Mouse (Mus musculus) midbrain, embryonic 10.5 days (tissue): ENCODE measurements around the gene Hexb. TPM values are rescaled to one million over a fixed set of nuclear protein-coding genes. Genes with fewer than 3 reads are reported as not detected.
A peak's percentile ranks its signal among the peaks of the same experiment; 100 is the strongest.
"Not testable (repeated sequence)": the region's sequence is repeated elsewhere in the genome, so short reads cannot be mapped to it uniquely, and the experiment has no call there.

ENCODE experiments used
- DNase-seq: peaks from one replicate; pipeline ENCODE4 v3.0.0-alpha.2; 2017; ENCODE audit warnings: low spot score
- H3K27ac ChIP-seq: fragments of 300-500 bp; sonication (generic); replicated peaks from 2 replicates; pipeline ENCODE4 v1.5.1; 2016; ENCODE audit warnings: mild to moderate bottlenecking
- H3K27me3 ChIP-seq: fragments of 300-500 bp; sonication (generic); 2 replicates; pipeline ENCODE4 v1.6.1; 2016; ENCODE audit warnings: low read depth, mild to moderate bottlenecking; ENCODE audit not compliant: poor library complexity, severe bottlenecking
- H3K36me3 ChIP-seq: fragments of 300-500 bp; sonication (generic); 2 replicates; pipeline ENCODE4 v1.6.1; 2016; ENCODE audit warnings: mild to moderate bottlenecking, moderate library complexity
- H3K4me1 ChIP-seq: fragments of 300-500 bp; sonication (generic); 2 replicates; pipeline ENCODE4 v1.6.1; 2016
- H3K4me3 ChIP-seq: fragments of 300-500 bp; sonication (generic); 2 replicates; pipeline ENCODE4 v1.5.1; 2016; ENCODE audit warnings: mild to moderate bottlenecking, moderate library complexity
- H3K9me3 ChIP-seq: fragments of 300-500 bp; sonication (generic); replicated peaks from 2 replicates; pipeline ENCODE4 v1.6.1; 2016; ENCODE audit warnings: mild to moderate bottlenecking
- WGBS: fragments of 180-500 bp; shearing (Covaris S2); methylation state at CpG from one replicate; pipeline ENCODE4 v1.1.7; 2016; 5-methylcytosine and 5-hydroxymethylcytosine counted together
- polyA plus RNA-seq: library from polyadenylated mRNA; unstranded; fragments of >200 nt; fragmentation: Nextera tagmentation; extraction: Ambion mirVana; gene quantifications from 2 replicates; pipeline ENCODE4 v1.2.1, GENCODE M21; 2016

Gene Hexb
- polyA plus RNA-seq, 1 experiment from 2014 or later: 18.5 TPM

- H3K27ac ChIP-seq: peak within 1 kb of the TSS; percentile 93
- H3K4me1 ChIP-seq: peaks cover 13% of the 10 kb centered on the region
- peak; percentile 90 for DNase-seq
- no peaks in the 10 kb centered on the region for H3K27me3 ChIP-seq
- no peaks in the 10 kb centered on the region for H3K9me3 ChIP-seq
- H3K4me3 ChIP-seq: peak within 1 kb of the TSS; percentile 94
- under 1% methylated on average over 57 of the region's 57 CpGs for WGBS
- H3K36me3 ChIP-seq: peaks cover 37% of the 10 kb centered on the region
Measured at GRCm38 (mm10) chr13:97137466-97138400, 60.4 kb downstream of the Hexb start, which contains the start of the genes Gfm2 and Nsa2. Gfm2 (plus strand) TSS chr13:97137937. Nsa2 (minus strand) TSS chr13:97137937.

GRCm38 (mm10) chr13:97130413-97130812 is 67.7 kb downstream of the Hexb start:
- not testable (repeated sequence) for H3K4me3 ChIP-seq, H3K4me1 ChIP-seq, H3K27me3 ChIP-seq, DNase-seq, H3K27ac ChIP-seq, H3K9me3 ChIP-seq
- no CpG with 5 or more reads among the region's 2 CpGs for WGBS
- peaks cover 54% of the 10 kb centered on the region for H3K36me3 ChIP-seq

- H3K27me3 ChIP-seq, H3K27ac ChIP-seq, H3K9me3 ChIP-seq, H3K4me3 ChIP-seq, H3K4me1 ChIP-seq, DNase-seq: not testable (repeated sequence)
- H3K36me3 ChIP-seq: peaks cover 53% of the 10 kb centered on the region
- 97% methylated on average over 4 of the region's 4 CpGs for WGBS
Measured at GRCm38 (mm10) chr13:97129654-97130053, 68.5 kb downstream of the Hexb start.

Other genes starting within 250 kb of the Hexb start
- not detected in 2 replicates for gene 1700029F12Rik, start 164.0 kb downstream of the Hexb start, polyA plus RNA-seq
- gene Fam169a, start 131.1 kb downstream of the Hexb start, polyA plus RNA-seq: 9.5 and 10.6 TPM in 2 replicates
- gene Gm6169, start 99.1 kb downstream of the Hexb start, polyA plus RNA-seq: 1.3 and 1.8 TPM in 2 replicates
- gene Gfm2, start 60.4 kb downstream of the Hexb start, polyA plus RNA-seq: 39.2 and 45.1 TPM in 2 replicates
- gene Nsa2, start 60.4 kb downstream of the Hexb start, polyA plus RNA-seq: 57.4 and 60.5 TPM in 2 replicates
- gene Enc1, start 42.7 kb upstream of the Hexb start, polyA plus RNA-seq: 7.5 and 11.2 TPM in 2 replicates